Mouse (Mus musculus): ENCODE measurements around the gene Sdk1.

The Sdk1 gene

GRCm38 (mm10) chr5:142149594-142149993 is 908.3 kb downstream of the Sdk1 start:
- no peak for TF ChIP-seq GATA4 (IDR thresholded peaks at IDR 0.05; ENCODE audit: insufficient replicate concordance, low read length)

GRCm38 (mm10) chr5:142150756-142151155 is 909.5 kb downstream of the Sdk1 start:
- no peak for TF ChIP-seq GATA4 (IDR thresholded peaks at IDR 0.05; ENCODE audit: insufficient replicate concordance, low read length)

GRCm38 (mm10) chr5:142156868-142157852 is 915.9 kb downstream of the Sdk1 start:
- no peak for TF ChIP-seq GATA4 (IDR thresholded peaks at IDR 0.05; ENCODE audit: insufficient replicate concordance, low read length)

GRCm38 (mm10) chr5:142163483-142163882 is 922.2 kb downstream of the Sdk1 start:
- TF ChIP-seq GATA4 (IDR thresholded peaks at IDR 0.05; ENCODE audit: insufficient replicate concordance, low read length), result no peak

- TF ChIP-seq GATA4 (IDR thresholded peaks at IDR 0.05; ENCODE audit: insufficient replicate concordance, low read length), result no peak
Observed at GRCm38 (mm10) chr5:142173636-142174035, 932.3 kb downstream of the Sdk1 start.

GRCm38 (mm10) chr5:142178164-142178563 is 936.9 kb downstream of the Sdk1 start:
- TF ChIP-seq GATA4 (IDR thresholded peaks at IDR 0.05; ENCODE audit: insufficient replicate concordance, low read length), result no peak

- no peak for TF ChIP-seq GATA4 (IDR thresholded peaks at IDR 0.05; ENCODE audit: insufficient replicate concordance, low read length)
Observed at GRCm38 (mm10) chr5:142179304-142179703, 938.0 kb downstream of the Sdk1 start.

GRCm38 (mm10) chr5:142181862-142182261 is 940.6 kb downstream of the Sdk1 start:
- TF ChIP-seq GATA4 (IDR thresholded peaks at IDR 0.05; ENCODE audit: insufficient replicate concordance, low read length), result no peak

- TF ChIP-seq GATA4 (IDR thresholded peaks at IDR 0.05; ENCODE audit: insufficient replicate concordance, low read length), result no peak
Observed at GRCm38 (mm10) chr5:142188765-142189164, 947.5 kb downstream of the Sdk1 start.

- no peak for TF ChIP-seq GATA4 (IDR thresholded peaks at IDR 0.05; ENCODE audit: insufficient replicate concordance, low read length)
Observed at GRCm38 (mm10) chr5:142209911-142210310, 968.6 kb downstream of the Sdk1 start.

GRCm38 (mm10) chr5:142212252-142212651 is 971.0 kb downstream of the Sdk1 start:
- TF ChIP-seq GATA4 (IDR thresholded peaks at IDR 0.05; ENCODE audit: insufficient replicate concordance, low read length), result no peak

GRCm38 (mm10) chr5:142215981-142216380 is 974.7 kb downstream of the Sdk1 start:
- no peak for TF ChIP-seq GATA4 (IDR thresholded peaks at IDR 0.05; ENCODE audit: insufficient replicate concordance, low read length)

GRCm38 (mm10) chr5:142220851-142221503 is 979.7 kb downstream of the Sdk1 start:
- TF ChIP-seq GATA4 (IDR thresholded peaks at IDR 0.05; ENCODE audit: insufficient replicate concordance, low read length), result no peak

- no peak for TF ChIP-seq GATA4 (IDR thresholded peaks at IDR 0.05; ENCODE audit: insufficient replicate concordance, low read length)
Observed at GRCm38 (mm10) chr5:142228957-142229810, 987.9 kb downstream of the Sdk1 start.

GRCm38 (mm10) chr5:142229811-142230205 is 988.5 kb downstream of the Sdk1 start:
- no peak for TF ChIP-seq GATA4 (IDR thresholded peaks at IDR 0.05; ENCODE audit: insufficient replicate concordance, low read length)

All from liver, adult (tissue).